Mouse (Mus musculus) left cerebral cortex, adult 2 months (tissue): ENCODE results near the gene Psg20. TPM values are rescaled to one million over a fixed set of nuclear protein-coding genes. Genes with fewer than 3 reads are reported as not detected.
"Not testable (repeated sequence)": the region's sequence is repeated elsewhere in the genome, so short reads cannot be mapped to it uniquely, and the experiment has no call there.

ENCODE experiments used
- DNase-seq, 2 experiments: peaks; one replicate each; pipeline ENCODE4 v3.0.0; 2021 to 2022; ENCODE audit warnings: low spot score in 2 of 2, mixed read lengths in 1 of 2; ENCODE audit errors: extremely low spot score in 1 of 2
- H3K27ac ChIP-seq: fragments of 200-600 bp; 2 replicates; pipeline ENCODE4 v1.8.1; 2022
- H3K4me3 ChIP-seq: fragments of 200-600 bp; 2 replicates; pipeline ENCODE4 v1.8.1; 2022
- CTCF ChIP-seq: fragments of 200-600 bp; IDR thresholded peaks from 2 replicates; pipeline ENCODE4 v1.8.1; 2022; ENCODE audit warnings: antibody characterized with exemption, mild to moderate bottlenecking, moderate library complexity
- intact Hi-C: fragments of 180-260 bp; cut with DNase I; formaldehyde crosslinking; loops from one replicate; pipeline ENCODE4 v1.15.1; 2025
- long read RNA-seq, 2 experiments: library from polyadenylated mRNA; stranded (forward); transcript quantifications; one replicate each; pipeline ENCODE4 v2.0.0; 2021; ENCODE audit warnings: borderline mapping rate in 2 of 2
- total RNA-seq, 2 experiments: library from RNA; stranded (reverse); gene quantifications; 2 replicates each; pipeline ENCODE4 v1.2.3; 2021

The Psg20 gene
- not detected for total RNA-seq
- long read RNA-seq, experiment 1: 0 reads
- long read RNA-seq, experiment 2: 0 reads

DNA sequence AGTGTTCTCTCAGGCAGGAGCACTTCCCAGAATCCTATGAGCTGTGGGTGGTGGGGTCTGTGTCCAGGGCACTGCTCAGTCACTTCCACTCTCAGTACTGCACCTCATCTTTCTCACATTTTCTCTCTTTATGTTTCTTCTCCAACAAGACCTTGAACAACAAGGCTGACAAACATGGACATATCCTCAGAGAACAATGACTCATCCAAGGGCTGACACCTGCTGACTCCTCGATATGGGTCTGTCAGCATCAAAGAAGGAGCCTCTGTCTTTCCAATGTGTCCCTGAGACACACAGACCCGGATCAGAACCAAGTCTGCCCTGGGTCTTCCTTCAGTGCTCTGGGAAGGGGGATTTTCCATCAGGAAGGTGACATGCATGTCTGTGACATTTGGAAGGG, at the start of gene Psg20:
Psg20 (minus strand) TSS at position 101 of the 400 bp plus-strand sequence.
- Histone ChIP-seq H3K27ac (no peak within 1 kb of the TSS), H3K4me3 (no peak within 1 kb of the TSS)
- intact Hi-C loops: no loop called here
- TF ChIP-seq CTCF: no peak
- no peak for DNase-seq

DNA sequence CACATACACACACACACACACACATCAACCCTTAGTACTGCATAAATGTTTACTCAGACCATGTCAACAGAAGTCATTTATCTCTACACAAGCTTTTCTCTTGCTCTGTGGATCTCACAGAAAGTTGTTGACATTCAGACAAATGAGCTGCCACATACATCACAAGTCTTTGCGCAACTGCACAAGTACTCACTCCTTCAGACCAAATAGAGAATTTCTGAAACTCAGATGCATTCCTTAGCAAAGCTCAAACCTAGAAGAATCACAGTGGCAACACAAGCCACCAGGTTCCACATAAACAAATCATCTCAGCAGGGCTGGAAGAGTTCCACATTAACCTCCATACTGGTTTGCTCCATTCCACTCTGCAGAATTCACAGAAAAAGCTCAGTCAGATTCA, 48.5 kb upstream of the Psg20 start:
- Histone ChIP-seq H3K27ac (no peak overlapping the region), H3K4me3 (no peak overlapping the region)
- DNase-seq: no peak
- TF ChIP-seq CTCF: no peak
- intact Hi-C loops: no loop called here

DNA sequence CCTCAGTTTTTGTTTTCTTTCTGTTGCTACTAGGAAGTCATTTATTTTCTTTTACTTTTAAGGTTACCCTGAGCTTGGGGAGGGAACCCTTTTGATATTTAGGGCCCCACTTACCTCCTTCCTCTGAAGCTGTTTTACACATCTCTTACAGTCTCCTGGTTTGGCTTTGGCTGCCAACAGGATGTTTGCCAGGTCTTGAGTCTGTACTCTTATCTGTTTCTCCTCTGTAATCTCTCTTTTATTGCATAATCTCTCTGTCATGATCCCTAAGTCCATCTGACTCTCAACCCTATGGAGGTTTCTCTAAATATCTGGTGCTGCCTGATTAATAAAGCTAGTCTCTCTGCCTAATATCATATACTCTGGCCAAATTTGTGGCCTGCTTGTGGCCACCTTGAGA, 47.1 kb upstream of the Psg20 start:
- H3K4me3 ChIP-seq: no peak overlapping the region
- intact Hi-C loops: no loop called here

DNA sequence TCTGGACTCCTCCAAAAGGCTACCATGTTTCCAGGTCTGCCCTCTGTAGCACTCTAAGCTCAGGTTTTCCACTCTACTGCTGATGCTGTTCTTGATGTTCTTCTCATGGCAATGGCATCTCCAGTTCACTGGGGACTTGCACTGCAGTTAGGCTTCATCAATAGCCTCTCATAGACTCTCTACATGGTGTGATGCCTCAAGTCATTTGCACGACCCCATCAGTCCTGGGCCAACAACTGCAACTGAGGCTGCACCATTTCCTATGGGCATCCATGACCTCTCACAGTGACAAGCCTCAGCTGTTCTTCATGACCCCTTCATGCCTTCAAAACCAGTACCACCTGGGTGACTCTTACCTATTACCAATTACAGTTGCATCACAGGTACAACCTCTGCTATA, 42.4 kb upstream of the Psg20 start:
- intact Hi-C loops: no loop called here
- no peak for DNase-seq
- Histone ChIP-seq H3K27ac (no peak overlapping the region), H3K4me3 (no peak overlapping the region)
- TF ChIP-seq CTCF: no peak

More for the DNA sequence above, 47.1 kb upstream of the Psg20 start:
- no peak for TF ChIP-seq CTCF
- no peak overlapping the region for H3K27ac ChIP-seq
- DNase-seq: no peak

DNA sequence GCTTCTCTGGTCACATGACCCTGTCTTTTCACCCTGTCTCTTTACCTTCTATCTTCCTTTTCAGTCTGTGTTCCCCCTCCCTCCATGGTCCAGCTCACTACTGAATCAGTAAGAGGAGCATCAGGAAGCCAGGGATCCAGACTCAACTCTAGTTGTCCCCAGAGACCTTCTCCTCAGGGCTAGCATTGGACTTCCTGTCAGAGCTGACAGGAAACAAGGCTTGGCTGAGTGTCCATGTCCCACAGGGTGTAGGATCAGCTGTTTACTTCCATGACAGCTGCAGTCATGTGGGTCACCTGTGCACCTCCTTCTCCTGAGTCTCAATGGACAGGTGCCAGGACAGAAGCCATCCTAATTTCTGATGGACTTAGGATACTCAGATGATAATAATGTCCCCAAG, 39.9 kb upstream of the Psg20 start:
- intact Hi-C loops, DNase-seq, H3K27ac ChIP-seq, H3K4me3 ChIP-seq: not testable (repeated sequence)

DNA sequence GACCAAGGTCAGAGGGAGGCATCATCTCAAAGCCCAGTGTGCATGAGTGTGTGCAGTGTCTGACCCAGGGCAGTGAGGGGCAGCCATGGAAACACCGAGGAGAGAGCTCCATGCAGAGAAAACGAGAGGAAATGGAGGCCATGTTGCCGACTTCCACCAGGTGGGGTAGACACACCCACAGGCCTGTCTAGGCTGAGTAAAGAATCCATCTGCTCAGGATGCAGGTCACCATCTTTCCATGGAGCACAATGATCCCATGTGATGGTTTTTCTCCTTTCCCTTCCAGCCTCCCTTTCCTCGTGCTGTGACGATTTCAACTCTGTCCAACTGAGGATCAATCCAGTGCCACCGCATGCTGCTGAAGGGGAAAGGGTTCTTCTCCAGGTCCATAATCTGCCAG, 38.0 kb upstream of the Psg20 start:
- intact Hi-C loops: no loop called here

DNA sequence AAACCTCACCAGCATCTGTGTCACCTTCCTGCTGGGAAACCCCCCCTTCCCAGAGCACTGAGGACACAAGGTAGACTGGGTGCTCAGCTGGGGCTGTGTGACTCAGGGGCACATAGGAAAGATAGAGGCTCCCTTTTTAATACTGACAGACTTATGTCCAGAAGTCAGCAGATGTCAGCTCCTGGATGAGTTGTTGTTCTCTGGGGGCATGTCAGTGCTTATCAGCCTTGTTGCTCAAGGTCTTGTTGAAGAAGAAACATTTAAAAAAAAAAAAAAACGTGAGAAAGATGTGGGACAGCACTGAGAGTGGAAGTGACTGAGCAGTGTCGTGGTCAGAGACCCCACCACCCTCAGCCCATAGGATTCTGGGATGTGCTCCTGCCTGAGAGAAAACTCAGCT, 31.8 kb upstream of the Psg20 start, which contains the start of gene Psg22:
Psg22 (plus strand) TSS at position 301 of the 400 bp plus-strand sequence.
- intact Hi-C loops: no loop called here
- Histone ChIP-seq H3K4me3 (no peak within 1 kb of the TSS), H3K27ac (no peak within 1 kb of the TSS)
- DNase-seq: no peak
- no peak for TF ChIP-seq CTCF

More for the DNA sequence above, 38.0 kb upstream of the Psg20 start:
- no peak for DNase-seq
- TF ChIP-seq CTCF: no peak
- Histone ChIP-seq H3K27ac (no peak overlapping the region), H3K4me3 (no peak overlapping the region)

DNA sequence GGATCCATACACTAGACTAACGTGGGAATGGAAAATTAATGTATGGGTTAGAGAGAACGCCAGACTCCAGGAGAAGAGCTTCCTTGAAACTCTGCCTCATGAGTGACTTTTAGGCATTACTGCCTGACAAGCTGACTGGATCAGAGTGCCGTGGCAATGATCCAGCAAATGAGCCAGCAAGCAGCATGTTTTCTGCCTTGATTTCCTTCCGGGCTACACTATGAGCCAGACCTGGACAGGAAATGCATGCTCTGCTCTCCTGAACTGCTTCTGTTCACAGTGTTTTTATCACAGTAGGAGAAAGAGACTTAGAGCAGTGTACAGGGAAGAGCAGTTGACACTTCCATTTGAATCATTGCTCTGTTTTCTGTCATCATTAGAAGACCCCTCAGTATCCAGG, 29.6 kb upstream of the Psg20 start:
- DNase-seq: no peak
- Histone ChIP-seq H3K4me3 (no peak overlapping the region), H3K27ac (no peak overlapping the region)
- no peak for TF ChIP-seq CTCF
- intact Hi-C loops: no loop called here

DNA sequence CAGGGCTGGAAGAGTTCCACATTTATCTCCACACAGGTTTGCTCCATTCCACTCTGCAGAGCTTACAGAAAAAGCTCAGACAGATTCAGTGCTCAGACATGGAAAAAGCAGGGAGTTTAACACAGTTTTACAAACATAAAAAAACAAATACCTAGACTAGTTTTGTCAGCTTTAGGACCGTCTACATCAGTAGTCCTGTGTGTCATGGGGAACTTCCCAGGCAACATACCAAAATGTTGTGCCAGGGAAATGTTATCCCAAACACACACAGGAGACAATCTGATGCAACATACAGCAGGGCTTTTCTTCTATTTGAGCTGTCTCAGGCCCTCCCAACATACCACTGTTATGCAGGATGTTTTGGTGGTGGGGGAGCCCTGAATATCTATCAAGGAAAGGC, 24.9 kb upstream of the Psg20 start:
- no peak for TF ChIP-seq CTCF
- Histone ChIP-seq H3K27ac (no peak overlapping the region), H3K4me3 (no peak overlapping the region)
- DNase-seq: no peak
- intact Hi-C loops: no loop called here

DNA sequence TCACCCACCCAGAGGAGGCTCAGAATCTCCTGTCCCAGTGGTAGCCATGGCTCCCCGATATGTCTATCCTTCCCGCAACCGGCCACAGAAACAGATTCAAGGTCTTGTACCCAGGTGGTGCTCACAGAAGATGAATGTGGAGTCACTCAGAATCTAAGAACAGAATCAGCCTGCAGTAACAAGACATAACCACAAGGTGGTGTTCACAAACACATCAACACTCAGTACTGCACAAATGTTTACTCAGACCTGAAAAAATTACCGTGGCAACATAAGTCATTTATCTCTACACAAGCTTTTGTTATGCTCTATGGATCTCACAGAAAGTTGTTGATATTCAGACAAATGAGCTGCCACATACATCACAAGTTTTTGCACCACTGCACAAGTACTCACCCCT, 24.3 kb upstream of the Psg20 start:
- TF ChIP-seq CTCF: peak; percentile 47
- H3K4me3 ChIP-seq, DNase-seq, intact Hi-C loops, H3K27ac ChIP-seq: not testable (repeated sequence)

DNA sequence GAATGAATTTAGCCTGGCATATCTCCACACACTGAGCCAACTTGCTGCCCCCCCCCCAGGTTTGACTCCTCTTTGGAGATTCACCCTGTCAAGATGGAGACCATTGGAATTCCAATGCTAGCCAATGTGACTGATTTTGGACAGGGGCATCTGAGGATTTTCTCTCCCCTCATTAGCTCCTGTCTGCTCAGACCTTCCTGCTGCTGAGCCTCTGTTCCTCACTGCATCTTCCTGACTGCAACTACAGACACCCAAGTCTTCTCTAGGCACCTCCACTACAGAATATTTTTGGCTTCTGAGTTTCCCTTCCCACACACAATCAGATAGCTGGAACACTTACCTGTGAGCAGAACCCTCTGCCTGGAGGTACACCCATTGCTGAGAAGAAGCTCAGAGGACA, 399 bp downstream of the Psg20 start:
- no peak for DNase-seq
- H3K27ac ChIP-seq: no peak overlapping the region
- no peak for TF ChIP-seq CTCF
- no peak overlapping the region for H3K4me3 ChIP-seq
- intact Hi-C loops: no loop called here

DNA sequence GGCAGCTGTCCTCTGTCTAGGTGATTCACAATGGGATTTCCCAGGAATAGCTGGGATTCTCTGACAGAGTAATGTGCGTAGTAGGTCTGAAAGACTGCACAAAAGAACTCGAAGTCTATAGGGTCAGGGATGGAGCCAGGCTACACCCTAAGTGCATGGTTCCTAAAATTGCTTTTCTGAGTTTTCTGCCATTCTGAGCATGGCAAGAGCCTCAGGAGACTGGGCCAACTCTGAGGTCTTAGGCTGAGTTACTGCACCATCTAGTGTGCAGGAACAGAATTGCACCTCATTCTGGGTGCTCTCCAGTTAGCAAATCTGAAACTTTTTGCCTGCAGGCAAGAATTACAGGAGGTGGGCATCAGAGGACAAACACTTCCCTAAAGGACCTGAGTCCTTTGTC, 6.2 kb downstream of the Psg20 start:
- peak in 1 of 2 experiments; percentile 33 for DNase-seq
- Histone ChIP-seq H3K4me3 (no peak overlapping the region), H3K27ac (no peak overlapping the region)
- TF ChIP-seq CTCF: peak; percentile 74
- intact Hi-C loops: loop anchor here (2.0 to 5.0 kb wide), 2 partner anchors 467 to 1605 kb away; partner anchors contain the start of gene Psg16

DNA sequence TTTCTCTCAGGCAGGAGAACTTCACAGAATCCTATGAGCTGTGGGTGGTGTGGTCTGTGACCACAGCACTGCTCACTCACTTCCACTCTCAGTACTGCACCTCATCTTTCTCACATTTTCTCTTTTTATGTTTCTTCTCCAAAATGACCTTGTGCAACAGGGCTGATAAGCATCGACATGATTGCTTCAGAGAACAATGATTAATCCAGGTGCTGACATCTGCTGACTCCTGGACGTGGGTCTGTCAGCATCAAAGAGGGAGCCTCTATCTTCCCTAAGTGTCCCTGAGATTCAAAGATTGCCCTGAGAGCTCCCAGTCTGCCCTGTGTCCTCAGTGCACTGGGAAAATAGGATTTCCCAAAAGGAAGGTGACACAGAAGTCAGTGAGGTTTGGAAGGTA, 29.4 kb downstream of the Psg20 start, which contains the start of gene Psg21:
Psg21 (minus strand) TSS at position 101 of the 400 bp plus-strand sequence.
- intact Hi-C loops: loop anchor here (2.0 kb wide), 1 partner anchor 40 kb away; the partner anchor contains the start of gene Psg23
- H3K27ac ChIP-seq: not testable (repeated sequence)

DNA sequence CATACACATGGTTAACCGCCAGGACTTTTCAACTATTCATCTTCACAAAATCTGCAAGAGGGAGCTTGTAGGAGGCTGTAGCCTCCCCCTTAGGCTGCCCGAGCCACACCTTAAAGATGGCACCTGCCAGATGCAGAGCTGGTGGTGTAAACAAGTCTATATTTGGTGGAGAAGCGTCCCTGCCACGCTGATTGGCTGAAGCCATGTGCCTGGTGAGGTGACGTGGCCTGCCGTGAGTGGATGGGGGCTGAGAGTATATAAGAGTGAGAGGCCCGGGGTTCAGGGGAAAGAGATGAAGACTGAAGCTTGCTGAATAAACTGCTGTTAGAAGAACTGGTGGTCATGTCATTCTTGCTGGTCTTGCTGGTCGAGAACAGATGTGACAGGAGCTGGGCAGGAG, 59.1 kb downstream of the Psg20 start:
- H3K27ac ChIP-seq, intact Hi-C loops, H3K4me3 ChIP-seq, DNase-seq: not testable (repeated sequence)

More for the DNA sequence above, 29.4 kb downstream of the Psg20 start, which contains the start of gene Psg21:
- not testable (repeated sequence) for H3K4me3 ChIP-seq, DNase-seq

Other genes starting within 250 kb of the Psg20 start
- gene Psg26, start 202.0 kb downstream of the Psg20 start, total RNA-seq: not detected
- not detected for gene Psg25, start 153.9 kb downstream of the Psg20 start, total RNA-seq
- not detected for gene Psg27, start 118.9 kb downstream of the Psg20 start, total RNA-seq
- not detected for gene Psg23, start 69.7 kb downstream of the Psg20 start, total RNA-seq
- not detected for gene Psg21, start 29.5 kb downstream of the Psg20 start, total RNA-seq
- not detected for gene Psg22, start 31.9 kb upstream of the Psg20 start, total RNA-seq
- gene Psg19, start 112.3 kb upstream of the Psg20 start, total RNA-seq: not detected
- not detected for gene Psg17, start 135.4 kb upstream of the Psg20 start, total RNA-seq
- gene Mill2, start 153.8 kb upstream of the Psg20 start, total RNA-seq: 1 to 10 TPM; 1.3 to 2.5 TPM
- 10 to 100 TPM; 18.8 to 25.6 TPM for gene Pglyrp1, start 185.1 kb upstream of the Psg20 start, total RNA-seq
- 10 to 100 TPM; 10.5 to 11.0 TPM for gene Ccdc61, start 224.2 kb upstream of the Psg20 start, total RNA-seq
- gene Nova2, start 239.7 kb upstream of the Psg20 start, total RNA-seq: 10 to 100 TPM; 79.9 to 86.4 TPM